Mouse (Mus musculus) C3H10T1/2 (cell line): ENCODE data around the gene Zfp37. TPM values are rescaled to one million over a fixed set of nuclear protein-coding genes. Genes with fewer than 3 reads are reported as not detected.

Source experiments
- polyA plus RNA-seq, 2 experiments: library from polyadenylated mRNA; unstranded; fragments of >200 nt; fragmentation: generic; extraction: Trizol; gene quantifications; one replicate each; pipeline ENCODE4 v1.2.1; 2012; ENCODE audit warnings: missing spikeins in 2 of 2

Zfp37 gene
- under 1 TPM; 0.02 to 0.42 TPM for polyA plus RNA-seq

GRCm38 (mm10) chr4:62230769-62231168 lies at the start of gene Zfp37:
Gene Zfp37 (minus strand): TSS chr4:62231047.

GRCm38 (mm10) chr4:62262276-62262675 lies 31.4 kb upstream of the Zfp37 start, which contains the start of gene Slc31a2:
Gene Slc31a2 (plus strand): TSS chr4:62262562.

GRCm38 (mm10) chr4:62150811-62151210 lies 80.0 kb downstream of the Zfp37 start, which contains the start of gene Mup21:
Gene Mup21 (minus strand): TSS chr4:62150863.

Other genes with a start within 250 kb of the Zfp37 start
- gene Mup20, start 176.9 kb downstream of the Zfp37 start, polyA plus RNA-seq = not detected
- gene Mup3, start 143.7 kb downstream of the Zfp37 start, polyA plus RNA-seq = not detected
- not detected for gene Mup21, start 80.2 kb downstream of the Zfp37 start, polyA plus RNA-seq
- 10 to 100 TPM in 1 of 2 experiments, 1 to 10 TPM in 1; 1.4 to 15.5 TPM for gene Slc31a2, start 31.5 kb upstream of the Zfp37 start, polyA plus RNA-seq
- 10 to 100 TPM in 1 of 2 experiments, 1 to 10 TPM in 1; 8.2 to 25.7 TPM for gene Fkbp15, start 129.5 kb upstream of the Zfp37 start, polyA plus RNA-seq
- 10 to 100 TPM in 1 of 2 experiments, 1 to 10 TPM in 1; 4.3 to 18.4 TPM for gene Slc31a1, start 129.7 kb upstream of the Zfp37 start, polyA plus RNA-seq
- 10 to 100 TPM; 69.8 to 90.5 TPM for gene Cdc26, start 177.6 kb upstream of the Zfp37 start, polyA plus RNA-seq
- 1 to 10 TPM; 3.4 to 7.3 TPM for gene Prpf4, start 177.8 kb upstream of the Zfp37 start, polyA plus RNA-seq
- under 1 TPM; 0.06 to 0.60 TPM for gene Rnf183, start 204.2 kb upstream of the Zfp37 start, polyA plus RNA-seq
- under 1 TPM; 0.07 to 0.12 TPM for gene Wdr31, start 239.8 kb upstream of the Zfp37 start, polyA plus RNA-seq
- 1 to 10 TPM in 1 of 2 experiments, under 1 TPM in 1; 0.08 to 1.0 TPM for gene Bspry, start 249.0 kb upstream of the Zfp37 start, polyA plus RNA-seq